Mouse (Mus musculus) megakaryocyte, embryonic 14.5 days (primary cell): ENCODE data around the gene Psmg4.

ENCODE experiments used
- FLI1 ChIP-seq: IDR thresholded peaks from 2 replicates; pipeline ENCODE4 v1.6.1; 2012; ENCODE audit warnings: low read length, inconsistent platforms, mixed read lengths
- GATA1 ChIP-seq: IDR thresholded peaks from 3 replicates; pipeline ENCODE4 v1.6.1; 2012; ENCODE audit warnings: mixed read lengths, low read length, inconsistent platforms, borderline replicate concordance

GRCm38 (mm10) chr13:34181624-34182023, 18.9 kb downstream of the Psmg4 start:
- TF ChIP-seq GATA1 (no peak), FLI1 (no peak)
